Mouse (Mus musculus) C2C12 (cell line): ENCODE data around the gene Asprv1. TPM values are rescaled to one million over a fixed set of nuclear protein-coding genes. Genes with fewer than 3 reads are reported as not detected.

Experiments
- H3K27me3 ChIP-seq: one replicate; pipeline ENCODE4 v1.6.1; 2011; ENCODE audit not compliant: control insufficient read depth, insufficient read depth, insufficient read length
- H3K36me3 ChIP-seq: one replicate; pipeline ENCODE4 v1.6.1; 2011; ENCODE audit not compliant: control insufficient read depth, insufficient read depth
- H3K4me3 ChIP-seq: one replicate; pipeline ENCODE4 v1.5.1; 2011; ENCODE audit warnings: mild to moderate bottlenecking, control low read depth; ENCODE audit not compliant: poor library complexity, insufficient read depth, severe bottlenecking
- H3K79me2 ChIP-seq: one replicate; pipeline ENCODE4 v1.6.1; 2011; ENCODE audit not compliant: control insufficient read depth, insufficient read depth
- H3K79me3 ChIP-seq: one replicate; pipeline ENCODE4 v1.6.1; 2011; ENCODE audit warnings: low read depth, control low read depth
- H3ac ChIP-seq: one replicate; pipeline ENCODE3; 2011; ENCODE audit warnings: low read depth; ENCODE audit not compliant: control insufficient read depth, insufficient read length
- CEBPB ChIP-seq: IDR thresholded peaks from one replicate; pipeline ENCODE4 v1.6.1; 2011; ENCODE audit warnings: low read depth, mild to moderate bottlenecking, control low read depth, moderate library complexity
- CTCF ChIP-seq: IDR thresholded peaks from one replicate; pipeline ENCODE4 v1.5.1; 2011; ENCODE audit not compliant: control insufficient read depth, insufficient read depth, insufficient read length
- FOSL1 ChIP-seq: IDR thresholded peaks from one replicate; pipeline ENCODE4 v1.8.0; 2011; ENCODE audit warnings: mild to moderate bottlenecking, low read length; ENCODE audit not compliant: poor library complexity, insufficient read depth, severe bottlenecking
- MAX ChIP-seq: IDR thresholded peaks from one replicate; pipeline ENCODE4 v1.6.1; 2011; ENCODE audit warnings: mild to moderate bottlenecking, control low read depth
- MYOD1 ChIP-seq: IDR thresholded peaks from one replicate; pipeline ENCODE4 v1.6.1; 2011; ENCODE audit warnings: low read depth; ENCODE audit not compliant: control insufficient read depth, insufficient read length
- MYOG ChIP-seq: IDR thresholded peaks from one replicate; pipeline ENCODE4 v1.6.1; 2011; ENCODE audit not compliant: control insufficient read depth, insufficient read length; ENCODE audit errors: extremely low read depth
- USF1 ChIP-seq: IDR thresholded peaks from one replicate; pipeline ENCODE4 v1.6.1; 2011; ENCODE audit warnings: low read depth, mild to moderate bottlenecking, control low read depth, moderate library complexity
- polyA plus RNA-seq: library from polyadenylated mRNA; unstranded; fragments of >200 nt; fragmentation: generic; extraction: Trizol; gene quantifications from one replicate; pipeline ENCODE4 v1.2.1, GENCODE M21; 2012; ENCODE audit warnings: missing spikeins

Asprv1 gene
- polyA plus RNA-seq, 1 experiment: 0.04 TPM

GRCm38 (mm10) chr6:86584296-86585015, 43.5 kb upstream of the Asprv1 start:
- no peaks in the 10 kb centered on the region for H3K79me2 ChIP-seq
- no peak for TF ChIP-seq CTCF
- TF ChIP-seq MAX: no peak
- no peak for TF ChIP-seq FOSL1
- no peak for TF ChIP-seq MYOG
- TF ChIP-seq MYOD1: no peak
- TF ChIP-seq CEBPB: no peak
- TF ChIP-seq USF1: no peak
- peak overlapping the region; percentile 51 for H3ac ChIP-seq
- H3K27me3 ChIP-seq: no peaks in the 10 kb centered on the region
- no peaks in the 10 kb centered on the region for H3K36me3 ChIP-seq
- no peaks in the 10 kb centered on the region for H3K79me3 ChIP-seq
- peak overlapping the region; percentile 7 for H3K4me3 ChIP-seq

- TF ChIP-seq MYOD1: no peak
- TF ChIP-seq USF1: peak; percentile 100
- Histone ChIP-seq H3ac (peak overlapping the region; percentile 23), H3K27me3 (no peaks in the 10 kb centered on the region), H3K4me3 (peak overlapping the region; percentile 7), H3K36me3 (no peaks in the 10 kb centered on the region), H3K79me3 (no peaks in the 10 kb centered on the region), H3K79me2 (no peaks in the 10 kb centered on the region)
Observed at GRCm38 (mm10) chr6:86585070-86585600, 42.8 kb upstream of the Asprv1 start.

- no peak overlapping the region for H3K4me3 ChIP-seq
- TF ChIP-seq FOSL1: no peak
- no peak for TF ChIP-seq MYOD1
- no peak for TF ChIP-seq MYOG
- no peak for TF ChIP-seq CTCF
- H3K79me3 ChIP-seq: no peaks in the 10 kb centered on the region
- no peaks in the 10 kb centered on the region for H3K36me3 ChIP-seq
- H3K27me3 ChIP-seq: no peaks in the 10 kb centered on the region
- H3K79me2 ChIP-seq: no peaks in the 10 kb centered on the region
- H3ac ChIP-seq: no peak overlapping the region
Observed at GRCm38 (mm10) chr6:86586070-86586469, 41.9 kb upstream of the Asprv1 start.

DNA sequence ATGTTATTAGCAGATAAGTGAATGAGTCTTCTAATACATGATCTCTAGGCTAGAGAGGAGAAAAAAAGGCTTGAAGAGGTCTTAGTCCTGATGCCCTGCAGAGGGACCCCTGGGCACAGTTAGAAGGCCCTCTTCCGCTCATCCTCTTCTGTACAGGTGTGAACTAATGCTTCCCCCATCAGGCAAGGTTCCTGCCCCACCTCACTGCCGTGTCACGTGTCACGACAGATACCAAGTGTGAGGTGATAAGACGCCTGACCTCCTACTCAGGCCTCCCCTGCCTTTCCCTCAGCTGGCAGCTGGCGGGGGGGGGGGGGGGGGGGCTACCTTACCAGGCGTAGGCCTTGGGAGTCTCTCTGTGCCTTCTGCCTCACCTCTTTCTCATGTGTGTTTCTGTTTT, 39.5 kb upstream of the Asprv1 start:
- H3K79me3 ChIP-seq: no peaks in the 10 kb centered on the region
- TF ChIP-seq USF1 (no peak), FOSL1 (no peak), CEBPB (no peak), MYOD1 (no peak), MYOG (no peak), CTCF (no peak), MAX (no peak)
- no peaks in the 10 kb centered on the region for H3K79me2 ChIP-seq
- no peaks in the 10 kb centered on the region for H3K27me3 ChIP-seq
- H3K4me3 ChIP-seq: no peak overlapping the region
- no peak overlapping the region for H3ac ChIP-seq
- no peaks in the 10 kb centered on the region for H3K36me3 ChIP-seq

- TF ChIP-seq USF1 (no peak), MYOG (no peak), CTCF (no peak), FOSL1 (no peak), MAX (no peak), MYOD1 (no peak), CEBPB (no peak)
- Histone ChIP-seq H3K36me3 (no peaks in the 10 kb centered on the region), H3K27me3 (no peaks in the 10 kb centered on the region), H3K79me2 (no peaks in the 10 kb centered on the region), H3ac (no peak overlapping the region), H3K79me3 (no peaks in the 10 kb centered on the region), H3K4me3 (no peak overlapping the region)
Observed at GRCm38 (mm10) chr6:86593146-86593897, 34.6 kb upstream of the Asprv1 start.

- H3K36me3 ChIP-seq: no peaks in the 10 kb centered on the region
- H3ac ChIP-seq: no peak overlapping the region
- no peak for TF ChIP-seq MYOG
- TF ChIP-seq CEBPB: no peak
- no peak for TF ChIP-seq MAX
- no peak for TF ChIP-seq USF1
- no peak for TF ChIP-seq MYOD1
- no peak for TF ChIP-seq FOSL1
- TF ChIP-seq CTCF: no peak
- no peak overlapping the region for H3K4me3 ChIP-seq
- H3K27me3 ChIP-seq: no peaks in the 10 kb centered on the region
- no peaks in the 10 kb centered on the region for H3K79me3 ChIP-seq
- no peaks in the 10 kb centered on the region for H3K79me2 ChIP-seq
Observed at GRCm38 (mm10) chr6:86594636-86595035, 33.3 kb upstream of the Asprv1 start.
